Mouse (Mus musculus): Measurements from ENCODE around the gene 4933417A18Rik.

DNA sequence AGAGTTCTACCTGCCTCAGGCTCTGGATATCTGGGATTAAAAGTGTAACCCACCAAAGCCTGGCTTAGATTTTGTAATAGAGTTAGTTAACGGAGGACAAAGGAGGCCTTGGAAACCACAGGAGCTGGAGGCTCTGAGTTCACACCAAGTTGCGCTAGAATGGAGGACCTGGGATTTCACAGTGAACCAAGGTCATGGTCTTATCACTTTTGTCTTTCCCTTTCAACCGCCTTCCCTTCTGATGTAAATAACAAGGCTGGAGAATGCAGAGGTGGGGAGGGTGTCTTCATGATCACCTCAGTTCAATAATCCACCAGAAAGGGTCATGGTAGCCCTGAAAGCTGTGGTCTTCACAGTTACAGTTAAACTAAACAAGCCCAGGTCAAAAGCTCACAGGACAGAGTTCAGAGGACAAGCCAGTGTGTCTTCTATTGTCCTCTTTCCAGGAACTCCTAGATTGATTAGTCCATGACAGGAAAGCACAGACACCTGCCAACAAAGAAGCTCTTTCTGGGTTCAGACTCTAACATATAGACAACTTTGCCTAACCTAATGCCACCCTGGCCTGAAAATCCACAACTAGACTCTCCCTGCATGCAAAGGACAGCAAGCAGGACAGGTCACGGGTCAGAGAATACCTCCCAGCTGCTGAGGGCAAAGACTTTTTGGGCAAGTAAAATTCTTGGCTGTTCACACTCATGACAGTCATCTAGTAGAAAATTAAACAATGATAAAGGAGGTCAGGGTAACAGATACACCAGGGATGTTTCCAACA, 37.0 kb downstream of the 4933417A18Rik start:
- TF ChIP-seq CTCF (IDR thresholded peaks at IDR 0.05; ENCODE audit: extremely low read depth, insufficient read depth, low read length): no peak
- no peak for TF ChIP-seq POLR2A (IDR thresholded peaks at IDR 0.05; ENCODE audit: extremely low read depth, insufficient read depth, low read length)

Measured in cortical plate, adult 2 months (tissue).